Mouse (Mus musculus): ENCODE data around the gene 9430097D07Rik. TPM values are rescaled to one million over a fixed set of nuclear protein-coding genes. Genes with fewer than 3 reads are reported as not detected.

The 9430097D07Rik gene
- polyA plus RNA-seq, 1 experiment from 2014 or later = not detected

DNA sequence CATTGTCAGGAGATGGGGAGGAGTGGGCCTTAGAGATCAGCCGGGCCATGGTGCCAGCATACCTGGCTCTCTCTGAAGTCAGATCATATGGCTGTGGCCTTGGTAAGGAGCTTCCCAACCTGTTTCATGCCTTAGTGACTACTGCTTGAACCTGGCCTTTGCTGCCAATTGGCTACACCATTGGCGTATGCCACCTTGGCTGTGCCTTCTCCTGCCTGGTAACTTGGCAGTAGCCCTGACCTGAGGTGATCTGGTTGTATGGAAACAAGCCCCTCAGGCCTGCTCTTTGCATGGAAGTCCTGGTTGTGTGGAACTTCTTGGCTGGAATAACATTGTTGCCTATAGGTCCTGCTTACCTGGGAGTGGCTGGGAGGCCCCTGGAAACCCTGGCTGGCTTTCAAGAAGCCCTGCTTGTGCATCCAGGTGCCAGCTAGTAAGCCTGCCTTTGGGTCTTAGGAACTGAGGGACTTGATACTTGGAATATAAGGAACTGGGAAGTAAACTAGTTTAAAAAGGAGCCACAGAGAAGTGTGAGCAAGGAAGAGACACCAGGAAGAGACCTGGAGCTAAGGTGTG is 34.1 kb downstream of the 9430097D07Rik start:
- Histone ChIP-seq H3K4me1 (replicated peaks) (peaks cover 15% of the 10 kb centered on the region), H3K4me2 (no peak overlapping the region), H3K27me3 (peaks cover 39% of the 10 kb centered on the region), H3K4me3 (replicated peaks) (no peak overlapping the region), H3K36me3 (replicated peaks) (no peaks in the 10 kb centered on the region), H3K27ac (replicated peaks) (no peak overlapping the region), H3K9me3 (replicated peaks) (no peaks in the 10 kb centered on the region), H3K9ac (no peak overlapping the region)
- WGBS (ENCODE audit: insufficient replicate concordance) = 56% methylated on average over 2 of the region's 2 CpGs
- ATAC-seq (ENCODE audit: insufficient read depth) = no peak

DNA sequence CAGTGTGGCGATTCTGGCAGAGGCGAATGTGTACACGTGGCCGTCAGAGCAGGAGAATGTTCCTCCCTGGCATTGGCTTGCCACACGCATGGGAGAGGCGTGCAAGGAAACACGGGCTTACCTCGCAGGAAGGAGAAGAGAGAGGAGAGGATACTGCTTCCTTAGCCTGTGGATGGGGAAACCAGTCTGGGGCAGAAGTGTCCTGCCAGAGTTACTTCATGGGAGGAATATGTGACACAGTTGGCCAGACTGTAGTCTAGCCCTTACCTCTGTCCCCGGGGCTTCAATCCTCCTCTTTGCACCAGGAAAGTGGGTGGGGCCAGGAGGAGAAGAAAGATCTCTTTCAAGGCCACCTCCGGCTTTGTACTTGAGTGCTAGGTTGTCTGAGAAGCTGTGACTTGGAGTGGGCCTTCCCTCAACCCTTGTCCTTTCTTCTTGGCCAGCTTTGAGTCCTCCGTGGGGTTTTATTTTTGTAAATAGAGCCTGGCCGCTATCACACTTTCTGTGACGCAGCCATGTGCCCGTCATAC is 36.0 kb downstream of the 9430097D07Rik start:
- no peak overlapping the region for H3K4me2 ChIP-seq
- H3K4me1 ChIP-seq (replicated peaks) = peaks cover 32% of the 10 kb centered on the region

DNA sequence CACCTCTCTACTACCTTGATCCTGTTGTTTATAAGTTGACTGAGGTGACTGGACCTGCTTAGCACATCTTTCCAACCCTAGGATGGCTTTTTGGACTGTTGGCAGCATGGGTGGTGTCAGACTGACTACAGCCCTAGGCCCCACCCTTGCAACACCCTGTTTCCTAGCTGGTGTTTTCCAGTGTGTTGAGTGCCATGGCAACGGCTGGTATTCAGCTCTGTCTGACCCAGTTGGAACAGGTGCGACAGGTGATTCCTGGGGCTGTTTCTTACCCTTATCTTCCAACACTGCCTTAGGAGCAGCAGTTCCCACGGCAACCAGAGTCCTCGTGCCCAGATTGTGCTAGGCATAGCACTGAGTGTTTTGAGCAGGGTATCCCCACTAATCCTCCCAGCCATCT is 37.0 kb downstream of the 9430097D07Rik start:
- no peak for ATAC-seq (ENCODE audit: insufficient read depth)
- peaks cover 38% of the 10 kb centered on the region for H3K4me1 ChIP-seq (replicated peaks)
- no peaks in the 10 kb centered on the region for H3K9me3 ChIP-seq (replicated peaks)
- H3K27ac ChIP-seq (replicated peaks) = no peak overlapping the region
- 53% methylated on average over 4 of the region's 4 CpGs for WGBS (ENCODE audit: insufficient replicate concordance)
- H3K4me3 ChIP-seq (replicated peaks) = no peak overlapping the region
- H3K27me3 ChIP-seq = peaks cover 63% of the 10 kb centered on the region
- H3K36me3 ChIP-seq (replicated peaks) = no peaks in the 10 kb centered on the region
- no peak overlapping the region for H3K4me2 ChIP-seq
- no peak overlapping the region for H3K9ac ChIP-seq

More for the DNA sequence above, 36.0 kb downstream of the 9430097D07Rik start:
- ATAC-seq (ENCODE audit: insufficient read depth) = no peak
- no peak overlapping the region for H3K4me3 ChIP-seq (replicated peaks)
- no peak overlapping the region for H3K9ac ChIP-seq
- H3K36me3 ChIP-seq (replicated peaks) = no peaks in the 10 kb centered on the region
- no peak overlapping the region for H3K27ac ChIP-seq (replicated peaks)
- WGBS (ENCODE audit: insufficient replicate concordance) = 64% methylated on average over 14 of the region's 14 CpGs
- H3K27me3 ChIP-seq = peaks cover 53% of the 10 kb centered on the region
- no peaks in the 10 kb centered on the region for H3K9me3 ChIP-seq (replicated peaks)

DNA sequence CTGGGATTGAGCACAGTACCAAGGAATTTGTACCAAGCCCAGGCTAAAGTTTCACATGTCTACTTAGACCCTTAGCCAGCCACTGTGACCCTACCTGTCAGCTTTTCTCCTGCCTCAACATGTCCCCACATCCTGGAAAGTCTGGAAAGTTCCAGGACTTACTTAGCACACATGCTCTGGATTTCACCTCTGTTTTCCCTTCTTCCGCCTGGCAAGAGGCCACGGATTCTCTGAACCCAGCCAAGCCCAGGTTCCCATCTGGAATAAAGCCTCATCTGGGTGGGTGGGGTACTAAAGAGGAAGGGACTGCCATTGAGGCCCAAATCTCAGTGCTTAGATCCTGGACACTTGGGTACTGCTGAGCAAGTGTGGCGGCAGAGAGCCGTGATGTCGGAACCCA is 37.5 kb downstream of the 9430097D07Rik start:
- H3K9me3 ChIP-seq (replicated peaks) = no peaks in the 10 kb centered on the region
- H3K36me3 ChIP-seq (replicated peaks) = no peaks in the 10 kb centered on the region
- peaks cover 38% of the 10 kb centered on the region for H3K4me1 ChIP-seq (replicated peaks)
- H3K9ac ChIP-seq = no peak overlapping the region
- peak overlapping the region; percentile 100 for H3K4me2 ChIP-seq
- no peak for ATAC-seq (ENCODE audit: insufficient read depth)
- no peak overlapping the region for H3K27ac ChIP-seq (replicated peaks)
- WGBS (ENCODE audit: insufficient replicate concordance) = 75% methylated on average over 5 of the region's 5 CpGs
- H3K27me3 ChIP-seq = peaks cover 67% of the 10 kb centered on the region
- no peak overlapping the region for H3K4me3 ChIP-seq (replicated peaks)

DNA sequence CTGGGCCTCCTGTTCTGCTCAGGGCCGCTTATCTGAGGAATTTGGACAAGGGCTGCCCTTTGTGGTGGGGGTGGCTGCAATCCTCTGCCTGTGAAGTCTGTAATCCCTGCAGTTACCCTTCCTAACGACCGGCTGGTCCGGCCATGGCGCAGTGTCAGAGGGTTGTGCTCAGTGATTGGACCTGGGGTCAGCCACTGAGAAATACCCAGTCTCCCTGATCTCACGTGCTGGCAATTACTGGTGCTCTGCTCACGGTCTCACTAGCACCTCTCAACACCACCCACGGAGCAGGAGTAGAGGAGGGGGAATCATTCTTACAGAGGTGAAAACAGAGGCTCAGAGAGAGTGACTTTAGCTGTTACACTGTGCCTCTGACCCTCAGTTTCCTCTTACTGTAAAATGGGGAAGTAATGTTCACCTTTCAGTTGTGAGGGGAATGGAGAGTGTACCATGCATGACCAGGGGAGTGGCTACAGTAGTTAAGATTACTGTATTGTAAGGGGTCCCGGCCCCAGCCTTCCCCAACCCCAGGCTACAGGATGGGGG is 38.1 kb downstream of the 9430097D07Rik start:
- Histone ChIP-seq H3K27ac (replicated peaks) (peak overlapping the region; percentile 64), H3K4me1 (replicated peaks) (peaks cover 38% of the 10 kb centered on the region), H3K4me3 (replicated peaks) (peak overlapping the region; percentile 78), H3K9me3 (replicated peaks) (no peaks in the 10 kb centered on the region), H3K27me3 (peaks cover 67% of the 10 kb centered on the region), H3K36me3 (replicated peaks) (no peaks in the 10 kb centered on the region), H3K9ac (no peak overlapping the region), H3K4me2 (peak overlapping the region; percentile 100)
- WGBS (ENCODE audit: insufficient replicate concordance) = 5% methylated on average over 9 of the region's 9 CpGs
- no peak for ATAC-seq (ENCODE audit: insufficient read depth)

DNA sequence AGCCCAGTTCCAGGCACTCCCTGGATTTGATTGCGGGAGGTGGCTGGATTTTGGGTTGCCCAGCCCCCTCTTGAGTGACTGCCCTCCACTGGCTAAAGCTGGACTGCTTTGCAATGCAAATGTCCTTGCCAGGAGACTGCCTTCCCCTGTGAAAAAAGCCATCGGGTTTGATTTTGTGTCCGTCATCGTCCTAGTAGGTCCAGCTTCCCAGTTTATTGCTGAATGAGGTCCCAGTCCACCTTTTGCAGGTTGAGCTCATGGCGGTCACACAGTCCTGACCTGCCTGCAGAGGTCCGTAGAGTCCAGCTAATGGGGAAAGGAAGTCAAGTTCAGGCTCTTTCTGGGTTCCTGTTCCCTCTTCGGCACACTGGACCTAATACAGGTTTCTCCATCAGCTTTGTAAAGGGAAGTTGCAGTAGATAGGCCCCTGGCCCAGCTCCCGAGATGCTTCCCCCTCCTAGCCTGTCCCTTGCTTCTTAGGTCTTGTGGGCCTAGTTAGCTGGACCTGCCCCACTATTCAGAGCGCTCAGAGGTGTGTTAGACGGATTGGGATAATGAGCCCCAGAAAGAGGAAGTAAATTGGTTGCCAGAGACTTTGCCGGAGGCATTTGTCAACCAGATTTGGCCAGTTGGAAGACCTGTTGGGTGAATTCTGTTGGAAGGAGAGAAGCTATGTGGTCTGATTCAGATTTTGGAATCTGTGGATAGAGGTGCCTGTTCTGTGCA is 38.7 kb downstream of the 9430097D07Rik start:
- no peaks in the 10 kb centered on the region for H3K36me3 ChIP-seq (replicated peaks)
- peak overlapping the region; percentile 78 for H3K4me3 ChIP-seq (replicated peaks)
- peak overlapping the region; percentile 64 for H3K27ac ChIP-seq (replicated peaks)
- no peak overlapping the region for H3K9ac ChIP-seq
- H3K27me3 ChIP-seq = peaks cover 67% of the 10 kb centered on the region
- no peaks in the 10 kb centered on the region for H3K9me3 ChIP-seq (replicated peaks)
- 6% methylated on average over 11 of the region's 11 CpGs for WGBS (ENCODE audit: insufficient replicate concordance)
- ATAC-seq (ENCODE audit: insufficient read depth) = no peak
- peaks cover 38% of the 10 kb centered on the region for H3K4me1 ChIP-seq (replicated peaks)
- H3K4me2 ChIP-seq = peak overlapping the region; percentile 100

DNA sequence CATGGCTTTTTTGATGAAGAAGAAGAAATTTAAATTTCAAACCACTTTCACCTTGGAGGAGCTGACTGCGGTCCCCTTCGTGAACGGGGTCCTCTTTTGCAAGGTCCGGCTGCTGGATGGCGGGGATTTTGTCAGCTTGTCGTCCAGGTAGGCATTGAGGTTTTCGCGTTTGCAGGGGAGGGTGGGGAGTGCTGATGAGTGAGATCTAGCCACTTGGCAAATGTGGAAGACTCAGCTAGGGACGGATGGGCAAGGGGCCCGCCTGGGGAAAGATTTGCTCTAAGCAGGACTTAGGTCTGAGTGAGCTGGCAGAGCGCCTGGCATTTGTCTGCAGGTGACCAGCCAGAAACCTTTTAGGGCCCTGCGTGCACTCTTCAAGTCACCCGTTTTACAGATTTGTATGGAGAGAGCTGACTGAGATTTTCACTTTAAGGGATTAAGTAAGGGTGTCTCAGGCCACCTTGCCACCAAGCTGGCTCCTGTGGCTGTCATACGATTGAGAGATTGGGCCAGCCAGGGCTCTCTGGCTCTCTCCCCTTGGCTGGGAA is 39.3 kb downstream of the 9430097D07Rik start:
- WGBS (ENCODE audit: insufficient replicate concordance) = 3% methylated on average over 14 of the region's 14 CpGs
- H3K27me3 ChIP-seq = peaks cover 67% of the 10 kb centered on the region

DNA sequence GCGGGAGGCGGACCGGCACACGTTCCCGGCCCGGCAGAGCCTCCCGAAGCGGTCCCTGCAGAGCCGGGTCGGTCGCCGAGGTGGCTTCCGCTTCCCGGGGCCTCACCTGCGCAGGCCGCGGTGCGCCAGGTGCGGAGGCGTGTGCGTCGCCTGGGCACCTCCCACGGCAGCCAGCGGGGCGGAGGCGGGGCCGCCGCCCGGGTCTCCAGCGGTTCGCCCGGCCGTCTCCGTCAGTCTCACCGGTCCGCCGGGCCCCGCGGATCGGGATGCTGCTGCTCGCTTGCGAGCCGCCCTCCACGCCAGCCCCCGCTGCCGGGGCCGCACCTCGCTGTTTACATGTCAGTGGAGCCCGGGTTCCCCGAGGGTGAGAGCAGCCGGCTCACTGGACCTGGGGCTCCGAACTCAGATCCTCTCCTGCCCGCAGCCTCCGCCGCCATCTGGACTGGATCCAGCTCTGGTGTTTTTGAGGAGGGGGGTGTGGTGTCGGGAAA is 39.9 kb downstream of the 9430097D07Rik start:
- Histone ChIP-seq H3K27ac (replicated peaks) (peak overlapping the region; percentile 81), H3K9me3 (replicated peaks) (no peaks in the 10 kb centered on the region), H3K4me2 (peak overlapping the region; percentile 100), H3K9ac (peak overlapping the region; percentile 75), H3K36me3 (replicated peaks) (no peaks in the 10 kb centered on the region), H3K27me3 (peaks cover 67% of the 10 kb centered on the region), H3K4me1 (replicated peaks) (peaks cover 38% of the 10 kb centered on the region), H3K4me3 (replicated peaks) (peak overlapping the region; percentile 78)
- peak; percentile 68 for ATAC-seq (ENCODE audit: insufficient read depth)
- 0% methylated on average over 56 of the region's 56 CpGs for WGBS (ENCODE audit: insufficient replicate concordance)

More for the DNA sequence above, 39.3 kb downstream of the 9430097D07Rik start:
- Histone ChIP-seq H3K9ac (peak overlapping the region; percentile 75), H3K9me3 (replicated peaks) (no peaks in the 10 kb centered on the region), H3K4me1 (replicated peaks) (peaks cover 38% of the 10 kb centered on the region), H3K4me3 (replicated peaks) (peak overlapping the region; percentile 78), H3K36me3 (replicated peaks) (no peaks in the 10 kb centered on the region), H3K4me2 (peak overlapping the region; percentile 100), H3K27ac (replicated peaks) (peak overlapping the region; percentile 81; the same call in 1 of the 2 replicates)
- no peak for ATAC-seq (ENCODE audit: insufficient read depth)

DNA sequence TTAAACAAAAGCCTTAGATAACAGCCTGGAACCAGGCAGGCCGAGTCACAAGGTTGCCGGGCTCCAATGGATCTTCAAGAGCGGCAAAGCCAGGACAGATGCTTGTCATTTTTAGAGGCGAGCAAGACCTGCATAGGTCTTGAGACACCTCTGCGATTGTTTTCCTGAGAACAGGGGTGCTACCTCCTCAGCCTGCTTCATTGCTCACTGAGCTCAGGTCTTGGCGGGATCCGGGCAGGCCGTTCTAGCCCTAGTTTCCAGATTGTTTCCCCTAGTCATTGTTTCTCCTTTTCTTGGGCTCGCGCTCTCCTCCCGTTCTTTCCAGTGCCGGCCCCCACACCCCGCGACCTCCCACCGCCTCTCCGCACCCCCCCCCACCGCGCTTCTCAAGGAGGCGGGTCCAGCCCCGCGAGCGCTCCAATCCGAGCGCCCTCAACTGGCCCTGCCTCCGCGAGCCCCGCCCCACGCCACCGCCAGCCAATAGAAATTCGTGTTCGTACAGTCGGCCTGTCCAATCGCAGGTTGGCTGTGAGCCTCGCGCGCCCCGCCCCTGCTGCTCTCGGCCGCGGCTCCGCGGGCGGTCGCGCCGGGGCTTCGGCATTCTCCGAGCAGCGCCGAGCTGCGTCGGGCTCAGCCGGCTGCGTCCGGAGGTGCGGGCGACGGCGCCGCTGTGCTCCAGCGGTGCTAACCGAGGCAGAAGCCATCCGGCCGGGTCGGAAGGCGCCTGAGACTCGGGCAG is 40.6 kb downstream of the 9430097D07Rik start, which contains the start of gene Fam102a:
Fam102a (plus strand) TSS at position 600 of the 739 bp plus-strand sequence.
- peak; percentile 91 for ATAC-seq (ENCODE audit: insufficient read depth)
- Histone ChIP-seq H3K36me3 (replicated peaks) (no peaks in the 10 kb centered on the region), H3K4me2 (peak within 1 kb of the TSS; percentile 100), H3K27ac (replicated peaks) (peak within 1 kb of the TSS; percentile 81), H3K27me3 (peaks cover 63% of the 10 kb centered on the region), H3K4me3 (replicated peaks) (peak within 1 kb of the TSS; percentile 78), H3K9ac (peak within 1 kb of the TSS; percentile 75), H3K4me1 (replicated peaks) (peaks cover 38% of the 10 kb centered on the region), H3K9me3 (replicated peaks) (no peaks in the 10 kb centered on the region)
- WGBS (ENCODE audit: insufficient replicate concordance) = under 1% methylated on average over 65 of the region's 67 CpGs

DNA sequence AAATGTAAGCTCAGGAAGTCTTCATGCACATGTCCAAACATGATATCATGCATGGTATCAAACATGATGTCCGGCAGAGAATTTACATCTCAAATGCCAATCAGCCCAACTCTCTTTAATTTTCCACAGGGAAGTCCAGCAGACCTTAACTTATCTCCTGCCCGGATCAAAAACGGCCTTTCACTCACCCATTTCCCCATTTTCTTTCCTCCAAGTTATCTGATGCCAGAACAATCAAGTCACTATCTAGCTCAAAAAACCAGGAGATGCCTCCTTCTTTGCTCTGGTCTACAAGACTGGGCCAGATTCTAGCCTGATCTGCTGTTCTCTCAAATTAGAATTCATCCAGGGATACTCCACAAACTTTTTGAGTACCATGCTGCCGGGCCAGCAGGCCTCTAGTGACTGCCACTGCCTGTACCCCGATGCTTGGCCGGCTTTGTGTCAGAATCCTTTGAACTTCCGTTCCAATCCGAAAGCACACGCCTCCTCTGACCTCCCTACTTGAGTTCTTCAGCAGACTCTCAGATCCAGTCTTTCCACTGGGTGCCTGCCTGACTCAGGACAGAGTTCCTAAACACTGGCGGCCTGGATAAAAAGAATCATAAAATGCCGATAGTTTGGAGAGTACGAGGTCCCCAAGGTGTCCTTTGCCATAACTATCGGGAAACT is 41.3 kb downstream of the 9430097D07Rik start:
- peak overlapping the region; percentile 78 for H3K4me3 ChIP-seq (replicated peaks)
- peaks cover 56% of the 10 kb centered on the region for H3K27me3 ChIP-seq
- peaks cover 38% of the 10 kb centered on the region for H3K4me1 ChIP-seq (replicated peaks)
- H3K27ac ChIP-seq (replicated peaks) = peak overlapping the region; percentile 34
- peak overlapping the region; percentile 52 for H3K9ac ChIP-seq
- no peak for ATAC-seq (ENCODE audit: insufficient read depth)
- WGBS (ENCODE audit: insufficient replicate concordance) = 9% methylated on average over 13 of the region's 13 CpGs
- H3K9me3 ChIP-seq (replicated peaks) = no peaks in the 10 kb centered on the region
- no peaks in the 10 kb centered on the region for H3K36me3 ChIP-seq (replicated peaks)
- peak overlapping the region; percentile 100 for H3K4me2 ChIP-seq

Data from liver, embryonic 15.5 days (tissue).